Mouse (Mus musculus) adrenal gland, postnatal 36 days (tissue): ENCODE measurements around the gene Med15. TPM values are rescaled to one million over a fixed set of nuclear protein-coding genes. Genes with fewer than 3 reads are reported as not detected.
"Not testable (repeated sequence)": the region's sequence is repeated elsewhere in the genome, so short reads cannot be mapped to it uniquely, and the experiment has no call there.

ENCODE experiments used
- DNase-seq, 2 experiments: peaks; one replicate each; pipeline ENCODE4 v3.0.0; 2021; ENCODE audit warnings: mixed read lengths in 1 of 2
- total RNA-seq, 2 experiments: library from RNA; stranded (reverse); gene quantifications; 2 replicates each; pipeline ENCODE4 v1.2.3; 2021

The Med15 gene
- total RNA-seq, 2 experiments from 2014 or later = 52.9 to 60.5 TPM

DNA sequence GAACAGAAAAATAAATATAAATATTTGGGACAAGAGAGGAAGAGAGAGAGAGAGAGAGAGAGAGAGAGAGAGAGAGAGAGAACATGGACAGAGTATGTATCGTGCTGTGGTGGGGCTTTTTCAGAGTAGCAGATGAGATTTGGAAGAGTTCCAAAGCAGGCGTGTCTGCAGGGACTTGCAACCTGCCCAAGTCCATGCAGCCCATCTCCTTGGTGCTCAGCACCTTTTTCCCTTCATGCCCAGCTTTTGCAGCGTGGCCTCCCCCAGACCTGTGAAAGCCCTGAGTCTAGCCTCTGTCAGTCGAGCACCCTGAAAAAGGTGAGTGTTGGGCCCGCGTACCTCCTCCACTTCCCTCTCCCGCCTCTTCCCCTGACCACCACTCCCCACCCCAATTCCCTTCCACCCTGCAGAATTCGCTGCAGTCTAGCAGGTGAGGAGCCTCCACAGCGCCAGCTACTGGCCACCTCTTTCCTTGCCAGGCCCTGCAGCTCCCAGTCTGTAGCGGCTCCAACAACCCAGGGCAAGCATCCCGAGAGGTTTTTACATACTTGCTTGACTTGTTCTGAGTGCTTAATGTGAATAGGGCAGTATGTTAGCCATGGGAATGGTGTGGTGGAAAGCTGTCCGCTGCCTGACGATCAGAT lies 114.6 kb downstream of the Med15 start:
- peak; percentile 44 to 52 for DNase-seq

DNA sequence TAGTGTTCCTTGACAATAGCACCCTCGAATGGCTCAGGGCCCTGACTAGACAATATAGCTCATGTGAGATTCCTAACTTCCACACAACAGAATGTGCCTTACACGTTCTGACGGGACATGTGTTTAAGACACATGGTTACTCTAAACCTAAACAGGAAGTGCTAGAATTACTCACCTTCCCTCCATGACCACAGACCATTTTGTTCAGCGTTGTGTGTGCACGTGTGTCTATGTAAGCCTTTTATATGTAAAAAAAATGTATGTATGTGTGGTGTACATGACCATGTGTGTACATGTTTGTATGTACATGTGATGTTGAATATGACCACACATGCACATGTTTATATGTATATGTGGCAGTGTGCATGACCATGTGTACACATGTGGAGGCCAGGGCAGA lies 116.5 kb downstream of the Med15 start:
- DNase-seq = no peak

DNA sequence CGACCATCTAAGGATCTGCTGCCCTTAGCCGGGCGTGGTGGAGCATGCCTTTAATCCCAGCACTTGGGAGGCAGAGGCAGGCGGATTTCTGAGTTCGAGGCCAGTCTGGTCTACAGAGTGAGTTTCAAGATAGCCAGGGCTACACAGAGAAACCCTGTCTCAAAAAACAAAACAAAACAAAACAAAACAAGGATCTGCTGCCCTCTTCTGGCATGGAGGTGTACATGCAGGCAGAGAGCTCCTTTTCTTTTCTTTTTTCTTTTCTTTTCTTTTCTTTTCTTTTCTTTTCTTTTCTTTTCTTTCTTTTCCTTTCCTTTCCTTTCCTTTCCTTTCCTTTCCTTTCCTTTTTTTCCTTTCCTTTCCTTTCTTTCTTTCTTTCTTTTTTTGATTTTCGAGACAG lies 118.0 kb downstream of the Med15 start:
- DNase-seq = not testable (repeated sequence)

DNA sequence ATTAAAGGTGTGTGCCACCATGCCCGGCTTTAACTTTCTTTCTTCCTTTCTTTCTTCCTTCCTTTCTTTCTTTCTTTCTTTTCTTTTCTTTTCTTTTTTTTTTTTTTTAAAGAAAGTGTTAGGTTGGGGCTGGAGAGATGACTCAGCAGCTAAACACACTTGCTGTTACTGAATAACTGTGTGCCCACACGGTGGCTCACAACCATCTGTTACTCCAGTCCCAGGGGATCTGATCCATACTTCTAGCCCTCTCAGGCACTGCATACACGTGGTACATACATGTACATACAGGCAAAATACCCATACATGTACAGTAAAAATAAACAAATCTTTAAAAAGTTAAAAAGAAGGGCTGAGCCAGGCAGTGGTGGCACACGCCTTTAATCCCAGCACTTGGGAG lies 121.3 kb downstream of the Med15 start:
- no peak for DNase-seq

DNA sequence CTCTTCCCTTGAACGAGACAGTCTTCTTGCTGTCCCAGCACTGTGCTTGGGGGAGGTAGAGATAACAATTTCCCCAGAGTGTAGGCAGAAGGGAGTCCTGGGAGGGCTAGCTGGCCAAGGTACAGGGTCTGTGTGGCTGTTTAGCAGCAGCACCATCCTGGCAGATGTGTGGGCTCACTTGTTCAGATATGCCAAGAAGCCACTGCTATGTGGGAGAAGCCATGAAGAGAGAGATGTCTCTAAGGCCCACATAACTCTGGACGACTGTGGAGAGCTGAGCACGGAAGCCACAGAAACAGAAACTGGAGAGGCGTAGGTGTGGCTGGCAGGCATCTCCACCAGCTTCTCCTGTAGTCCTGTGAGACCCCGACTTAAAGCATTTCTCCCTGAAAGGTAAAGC lies 127.0 kb downstream of the Med15 start:
- DNase-seq = no peak

DNA sequence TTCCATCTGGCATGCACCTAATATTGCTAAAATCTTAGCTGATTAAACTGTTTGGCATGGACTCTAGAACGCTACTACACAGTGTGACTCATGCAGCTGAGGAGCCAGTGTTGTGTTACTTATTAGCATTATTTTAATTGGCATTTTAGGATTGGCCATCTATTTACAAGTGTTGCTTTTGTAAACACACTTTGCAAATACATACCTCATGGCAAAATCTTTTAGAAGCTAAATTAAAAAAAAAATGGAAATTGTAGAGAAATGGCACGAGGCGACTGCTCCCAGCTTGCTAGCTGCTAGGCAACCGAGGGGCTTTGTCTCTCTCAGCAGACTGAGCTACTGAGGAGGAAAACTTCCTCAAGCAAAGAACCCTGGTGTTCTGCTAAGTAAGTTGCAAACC lies 127.8 kb downstream of the Med15 start:
- DNase-seq = no peak

Other genes with a start within 250 kb of the Med15 start
- gene Aifm3, start 243.3 kb downstream of the Med15 start, total RNA-seq = 1 to 10 TPM; 6.5 to 8.5 TPM
- gene Lztr1, start 224.2 kb downstream of the Med15 start, total RNA-seq = 10 to 100 TPM; 56.1 to 59.9 TPM
- 10 to 100 TPM; 31.4 to 39.4 TPM for gene Thap7, start 201.8 kb downstream of the Med15 start, total RNA-seq
- not detected for gene Lrrc74b, start 171.6 kb downstream of the Med15 start, total RNA-seq
- 1 to 10 TPM; 1.4 TPM for gene P2rx6, start 171.0 kb downstream of the Med15 start, total RNA-seq
- 10 to 100 TPM; 10.1 to 17.8 TPM for gene Slc7a4, start 149.7 kb downstream of the Med15 start, total RNA-seq
- gene Smpd4, start 113.5 kb downstream of the Med15 start, total RNA-seq = 10 to 100 TPM; 24.5 to 28.1 TPM
- 1 to 10 TPM; 1.5 to 2.5 TPM for gene Ccdc74a, start 86.4 kb downstream of the Med15 start, total RNA-seq
- gene Klhl22, start 26.7 kb upstream of the Med15 start, total RNA-seq = 10 to 100 TPM; 38.3 to 43.1 TPM
- gene Scarf2, start 64.4 kb upstream of the Med15 start, total RNA-seq = 10 to 100 TPM in 1 of 2 experiments, 1 to 10 TPM in 1; 8.6 to 11.6 TPM
- gene B830017H08Rik, start 100.2 kb upstream of the Med15 start, total RNA-seq = not detected
- 1 to 10 TPM; 1.7 to 2.3 TPM for gene Car15, start 105.5 kb upstream of the Med15 start, total RNA-seq
- under 1 TPM; 0.20 to 0.40 TPM for gene Gm20518, start 158.8 kb upstream of the Med15 start, total RNA-seq
- under 1 TPM; 0.10 to 0.13 TPM for gene Tssk1, start 161.3 kb upstream of the Med15 start, total RNA-seq
- gene Dgcr2, start 165.7 kb upstream of the Med15 start, total RNA-seq = 10 to 100 TPM; 61.7 to 67.5 TPM
- gene Tssk2, start 165.7 kb upstream of the Med15 start, total RNA-seq = not detected
- 10 to 100 TPM; 13.9 to 16.7 TPM for gene Ess2, start 178.5 kb upstream of the Med15 start, total RNA-seq
- not detected for gene Gsc2, start 182.2 kb upstream of the Med15 start, total RNA-seq
- 100 to 1,000 TPM; 365 to 608 TPM for gene Slc25a1, start 195.3 kb upstream of the Med15 start, total RNA-seq
- not detected for gene Vpreb2, start 247.5 kb upstream of the Med15 start, total RNA-seq